1 mouse cellular context compared by ENCODE assay signal in the genomic region with DNA sequence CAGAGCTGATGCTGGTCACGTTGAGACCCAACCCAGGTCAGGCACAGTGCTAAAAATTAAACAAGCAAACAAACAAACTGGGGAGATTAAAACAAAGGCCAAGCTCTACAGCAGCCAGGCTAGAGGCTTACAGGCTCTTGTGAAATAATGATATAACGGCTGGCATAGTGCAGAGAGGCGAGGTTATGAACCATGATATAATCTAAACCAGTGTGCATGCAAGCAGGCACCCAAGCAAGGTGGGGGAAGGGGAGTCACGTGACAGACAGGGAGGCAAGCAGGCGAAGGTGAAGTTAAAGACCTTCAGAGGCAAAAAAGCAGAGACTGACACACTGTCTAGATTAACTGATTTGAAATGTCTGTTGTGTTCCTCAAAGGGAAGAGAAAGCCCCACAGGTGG.
A peak's percentile ranks its signal among the peaks of the same experiment; 100 is the strongest.
TF ChIP-seq lines count a peak whose summit lies in the region.

No protein-coding gene starts in this region.

TF ChIP-seq in MEL, 35 proteins besides CTCF, POLR2A, EP300 and RAD21 (continued from another document):
- peak; percentile 35 to 73; a peak in 3 of 4 replicates for TF ChIP-seq USF2 (IDR thresholded peaks at IDR 0.05; ENCODE audit: borderline replicate concordance in 1 of 2, insufficient read depth in 1 of 2, low read depth in 1 of 2, low read length in 2 of 2)
- no peak for TF ChIP-seq ELF1 (IDR thresholded peaks at IDR 0.05; ENCODE audit: low read depth, low read length)
- peak; percentile 47 for TF ChIP-seq ETS1 (IDR thresholded peaks at IDR 0.05; ENCODE audit: low read depth, low read length)
- TF ChIP-seq MYC (IDR thresholded peaks at IDR 0.05; ENCODE audit: low read depth, low read length): no peak
- TF ChIP-seq TCF12 (IDR thresholded peaks at IDR 0.05; ENCODE audit: low read depth, low read length): peak; percentile 11; the same call in 1 of the 2 replicates
- no peak for TF ChIP-seq HCFC1 (IDR thresholded peaks at IDR 0.05; ENCODE audit: low read depth, low read length)
- no peak for TF ChIP-seq CHD1 (IDR thresholded peaks at IDR 0.05; ENCODE audit: low read depth, low read length)
